Mouse (Mus musculus) activated CD4-positive, CD25-positive, alpha-beta regulatory T cell, adult 4 months (primary cell): ENCODE measurements around the gene Rnaseh2b. TPM values are rescaled to one million over a fixed set of nuclear protein-coding genes. Genes with fewer than 3 reads are reported as not detected.
A peak's percentile ranks its signal among the peaks of the same experiment; 100 is the strongest.

ENCODE experiments used
- ATAC-seq: one replicate; pipeline ENCODE4 v1.8.0; 2017
- polyA plus RNA-seq, 2 experiments: library from polyadenylated mRNA; unstranded; fragments of 100-300 nt; shearing (Covaris generic); gene quantifications; one replicate each; pipeline ENCODE4 v1.2.1; 2017

Gene Rnaseh2b
- polyA plus RNA-seq, 2 experiments from 2014 or later, result 39.6 to 52.2 TPM

GRCm38 (mm10) chr14:62322581-62323344 lies 30.4 kb downstream of the Rnaseh2b start:
- ATAC-seq, result no peak

- no peak for ATAC-seq
Observed at GRCm38 (mm10) chr14:62323457-62323856, 31.1 kb downstream of the Rnaseh2b start.

DNA sequence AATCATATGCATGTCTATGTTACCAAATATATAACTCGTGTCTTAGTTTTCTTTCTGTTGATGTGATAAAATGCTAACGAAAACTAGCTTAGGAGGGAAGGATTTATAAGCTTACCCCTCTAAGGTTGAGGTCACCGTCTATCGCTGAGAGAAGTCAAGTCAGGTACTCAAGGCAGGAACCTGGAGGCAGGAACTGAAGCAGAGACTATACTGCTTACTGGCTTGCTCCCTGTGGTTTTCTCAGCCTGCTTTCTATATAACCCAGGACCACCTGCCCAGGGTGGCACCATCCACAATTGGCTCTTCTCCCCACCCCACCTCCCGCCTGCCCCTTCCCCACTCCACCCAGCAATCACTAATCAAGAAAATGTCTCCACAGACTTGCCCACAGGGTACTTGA lies 32.6 kb downstream of the Rnaseh2b start:
- no peak for ATAC-seq

- no peak for ATAC-seq
Observed at GRCm38 (mm10) chr14:62326026-62326425, 33.6 kb downstream of the Rnaseh2b start.

DNA sequence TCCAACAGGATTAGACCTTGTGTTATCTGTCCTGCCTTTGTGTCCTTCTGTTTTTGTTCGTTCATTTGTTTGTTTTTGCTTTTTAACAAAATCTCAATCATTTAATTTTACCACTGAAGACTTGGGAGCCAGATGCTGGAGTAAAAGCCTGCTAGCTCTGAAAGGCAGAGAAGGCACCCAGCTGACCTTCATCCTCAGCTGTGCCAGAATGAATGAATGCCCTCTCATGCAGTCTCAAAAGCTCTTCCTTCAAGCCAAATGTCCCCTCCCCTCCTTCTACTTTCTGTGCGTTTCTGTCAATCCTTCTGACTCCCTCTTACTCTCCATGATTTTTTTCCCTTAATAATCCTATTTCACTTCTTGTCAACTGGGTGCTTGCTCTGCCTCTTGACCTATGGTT lies 34.8 kb downstream of the Rnaseh2b start:
- ATAC-seq, result no peak

GRCm38 (mm10) chr14:62328606-62329005 lies 36.2 kb downstream of the Rnaseh2b start:
- ATAC-seq, result no peak

GRCm38 (mm10) chr14:62329631-62330030 lies 37.2 kb downstream of the Rnaseh2b start:
- no peak for ATAC-seq

DNA sequence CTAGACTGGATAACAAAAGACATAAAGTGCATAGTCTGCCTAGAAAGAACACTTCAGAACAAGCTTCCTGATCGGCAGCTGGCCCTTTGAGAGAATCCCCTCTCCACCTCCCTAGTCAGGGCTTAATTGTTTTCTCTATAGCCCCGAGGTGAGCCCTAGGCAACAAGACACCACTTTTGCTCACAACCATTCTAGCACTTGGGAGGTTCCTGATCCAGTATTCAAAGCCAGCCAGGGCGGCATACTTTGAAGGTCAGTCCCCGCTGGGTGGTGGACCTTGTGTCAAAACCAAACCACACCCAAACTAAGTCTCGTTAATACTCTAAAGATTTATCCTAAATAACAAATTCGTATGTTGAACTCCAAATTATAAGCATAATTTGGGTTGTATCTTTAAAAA lies 39.1 kb downstream of the Rnaseh2b start:
- ATAC-seq, result no peak

- ATAC-seq, result peak; percentile 94
Observed at GRCm38 (mm10) chr14:62331866-62332619, 39.7 kb downstream of the Rnaseh2b start.

DNA sequence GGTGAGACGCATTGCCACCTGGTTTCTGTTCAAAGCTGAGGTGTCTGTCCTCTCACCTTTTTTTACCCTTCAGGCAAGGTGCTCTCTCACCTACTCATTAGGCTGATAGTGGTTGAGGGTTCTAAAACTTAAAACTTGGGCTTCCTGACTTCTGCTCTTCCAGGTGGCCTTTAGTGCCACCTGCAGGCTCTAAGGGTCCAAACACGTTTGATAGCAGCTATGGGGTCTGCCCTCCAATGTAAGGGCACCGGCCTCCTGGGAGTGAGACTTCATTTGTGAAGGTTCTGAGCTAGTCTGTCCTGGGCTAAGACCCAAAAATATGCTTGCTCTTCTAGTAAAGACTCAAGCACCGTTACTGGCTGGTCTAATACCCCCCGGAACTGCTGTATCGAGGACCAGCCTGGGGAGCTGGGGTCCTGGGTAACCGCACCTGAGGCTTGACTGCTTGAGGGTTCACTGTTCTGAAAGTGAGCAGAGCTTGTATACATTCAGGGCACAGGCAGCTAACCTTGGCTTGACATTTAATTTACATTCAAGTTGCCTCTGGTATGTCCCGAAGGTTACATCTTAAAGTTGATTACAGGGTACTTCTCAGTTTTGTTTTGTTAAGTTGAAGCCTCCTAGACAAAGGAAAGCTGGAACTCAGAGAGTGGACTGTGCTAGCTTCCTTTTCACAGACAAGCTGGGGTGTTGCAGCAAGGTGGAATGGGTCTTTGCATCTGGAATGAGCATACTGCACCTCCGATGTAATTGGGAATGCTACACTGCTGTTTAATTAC lies 41.7 kb downstream of the Rnaseh2b start:
- no peak for ATAC-seq

- no peak for ATAC-seq
Observed at GRCm38 (mm10) chr14:62339196-62339595, 46.8 kb downstream of the Rnaseh2b start.

- ATAC-seq, result no peak
Observed at GRCm38 (mm10) chr14:62341887-62342642, 49.7 kb downstream of the Rnaseh2b start.

DNA sequence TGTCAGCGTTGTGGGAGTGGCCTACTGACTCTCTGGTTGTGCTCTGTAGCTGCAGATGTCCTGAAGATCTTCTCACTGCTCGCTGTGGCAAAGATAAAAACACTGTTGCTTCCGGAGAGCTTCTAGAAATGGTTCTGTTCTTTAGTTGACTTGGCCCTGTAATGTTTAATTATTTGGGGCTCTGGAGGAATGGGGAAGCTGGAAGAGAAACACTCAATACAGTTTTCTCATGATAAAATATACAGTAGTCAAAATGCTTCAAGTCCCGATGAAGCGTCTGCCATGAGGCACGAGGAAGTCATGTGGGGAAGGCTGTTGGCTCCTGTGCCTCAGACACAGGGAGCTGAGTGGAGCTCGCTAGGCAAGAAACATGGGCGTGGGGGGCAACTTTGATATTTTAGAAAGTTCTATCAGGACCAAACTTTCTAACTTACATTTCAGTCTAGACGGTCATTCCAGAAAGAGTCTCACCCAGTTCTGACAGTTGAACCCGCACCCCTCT lies 50.3 kb downstream of the Rnaseh2b start:
- peak; percentile 65 for ATAC-seq

GRCm38 (mm10) chr14:62346570-62346969 lies 54.2 kb downstream of the Rnaseh2b start:
- ATAC-seq, result no peak

DNA sequence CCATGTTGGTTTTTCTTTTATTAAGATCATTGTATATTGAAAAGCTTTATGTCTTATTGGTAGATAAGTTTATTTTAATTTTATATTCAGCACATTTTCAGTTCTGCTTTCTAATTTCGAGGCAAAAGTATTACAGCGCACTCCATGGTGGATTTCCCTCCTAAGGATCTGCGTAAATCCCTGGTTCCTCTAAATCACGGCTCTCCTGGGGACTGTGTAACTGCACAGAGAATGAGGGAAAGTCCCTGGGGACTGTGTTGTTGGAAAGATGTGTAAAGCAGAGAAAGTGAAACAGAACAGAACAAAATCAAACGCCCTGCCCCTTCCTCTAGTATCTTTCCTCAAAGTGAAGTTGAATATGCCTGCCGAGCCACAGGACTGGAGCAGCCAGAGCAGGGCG lies 54.7 kb downstream of the Rnaseh2b start:
- peak; percentile 60 for ATAC-seq

DNA sequence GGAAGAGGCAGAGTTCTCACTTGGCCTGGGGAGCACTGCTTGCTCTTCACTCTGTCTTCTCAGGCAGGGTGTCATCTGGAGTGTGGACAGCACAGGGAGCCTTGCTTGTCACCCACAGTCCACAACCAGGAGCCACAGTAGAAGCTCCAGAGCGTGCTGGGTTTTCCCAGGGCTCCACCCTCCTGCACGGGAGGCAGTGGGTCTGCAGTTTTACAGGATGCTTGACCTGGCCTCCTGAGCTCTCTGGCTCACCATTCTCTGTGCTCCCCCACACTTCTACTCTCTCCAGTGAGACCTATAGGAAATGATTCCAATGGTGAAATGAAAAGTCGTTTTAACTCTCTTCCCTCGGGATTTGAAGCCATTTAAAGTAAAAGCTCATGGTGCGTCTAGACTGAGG lies 57.4 kb downstream of the Rnaseh2b start:
- ATAC-seq, result no peak

DNA sequence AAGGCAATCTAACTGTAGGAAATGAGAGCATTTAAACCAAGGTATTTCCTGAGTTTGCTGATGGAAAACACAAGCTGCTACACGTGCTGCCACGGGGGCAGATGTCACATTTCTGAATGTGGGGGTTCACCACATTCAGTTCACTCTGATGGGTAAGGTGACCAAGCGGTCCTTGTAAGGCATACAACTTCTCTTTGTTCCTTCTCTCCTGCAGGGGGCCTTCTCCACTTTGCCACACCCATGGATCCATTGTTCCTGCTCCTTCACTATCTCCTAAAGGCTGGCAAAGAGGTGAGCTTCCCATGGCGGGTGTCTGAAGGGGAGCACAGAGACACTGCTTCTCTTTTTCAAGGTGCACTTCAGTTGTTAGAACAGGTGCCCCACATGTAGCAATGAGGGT lies 57.8 kb downstream of the Rnaseh2b start:
- ATAC-seq, result no peak

DNA sequence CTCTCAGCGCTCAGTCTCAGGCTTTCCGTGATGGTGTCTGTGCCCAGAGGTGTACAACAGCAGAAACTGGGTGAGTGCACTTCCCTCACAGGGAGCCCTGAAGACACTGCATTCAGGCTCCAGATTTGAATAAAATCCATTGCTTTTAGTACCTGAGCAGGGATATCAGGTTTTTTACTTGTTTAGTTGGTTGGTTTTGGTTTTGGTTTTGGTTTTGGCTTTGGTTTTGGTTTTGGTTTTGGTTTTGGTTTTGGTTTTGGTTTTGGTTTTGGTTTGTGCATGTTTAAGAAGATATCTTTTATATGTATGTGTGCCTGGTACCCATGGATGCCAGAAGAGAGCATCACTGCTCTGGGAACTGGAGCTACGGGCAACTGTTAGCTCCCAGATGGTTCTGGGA lies 58.5 kb downstream of the Rnaseh2b start:
- no peak for ATAC-seq

- ATAC-seq, result no peak
Observed at GRCm38 (mm10) chr14:62353372-62353771, 61.0 kb downstream of the Rnaseh2b start.

- ATAC-seq, result no peak
Observed at GRCm38 (mm10) chr14:62353793-62354192, 61.4 kb downstream of the Rnaseh2b start.

DNA sequence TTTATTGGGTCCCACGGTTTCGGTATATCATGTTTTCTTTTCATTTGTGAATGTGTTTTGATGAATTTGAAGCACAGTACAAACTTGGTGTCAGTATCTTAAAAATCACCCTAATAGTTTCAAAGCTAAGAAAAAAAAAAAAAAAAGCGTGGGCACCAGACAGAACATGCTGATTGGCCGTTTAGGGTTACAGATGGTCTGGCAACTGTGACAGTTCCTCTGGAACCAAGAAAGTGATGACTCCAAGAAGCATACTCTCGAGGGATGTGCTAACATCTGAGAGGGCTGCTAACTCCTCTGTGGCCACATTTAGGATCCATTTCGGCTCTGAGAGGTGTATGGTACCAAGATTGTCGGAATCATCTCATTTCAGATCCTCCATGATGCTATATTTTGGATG lies 62.8 kb downstream of the Rnaseh2b start:
- ATAC-seq, result no peak

- no peak for ATAC-seq
Observed at GRCm38 (mm10) chr14:62361263-62361980, 69.0 kb downstream of the Rnaseh2b start.
